Mouse (Mus musculus): Measurements from ENCODE around the gene Ube2o.

The Ube2o gene

DNA sequence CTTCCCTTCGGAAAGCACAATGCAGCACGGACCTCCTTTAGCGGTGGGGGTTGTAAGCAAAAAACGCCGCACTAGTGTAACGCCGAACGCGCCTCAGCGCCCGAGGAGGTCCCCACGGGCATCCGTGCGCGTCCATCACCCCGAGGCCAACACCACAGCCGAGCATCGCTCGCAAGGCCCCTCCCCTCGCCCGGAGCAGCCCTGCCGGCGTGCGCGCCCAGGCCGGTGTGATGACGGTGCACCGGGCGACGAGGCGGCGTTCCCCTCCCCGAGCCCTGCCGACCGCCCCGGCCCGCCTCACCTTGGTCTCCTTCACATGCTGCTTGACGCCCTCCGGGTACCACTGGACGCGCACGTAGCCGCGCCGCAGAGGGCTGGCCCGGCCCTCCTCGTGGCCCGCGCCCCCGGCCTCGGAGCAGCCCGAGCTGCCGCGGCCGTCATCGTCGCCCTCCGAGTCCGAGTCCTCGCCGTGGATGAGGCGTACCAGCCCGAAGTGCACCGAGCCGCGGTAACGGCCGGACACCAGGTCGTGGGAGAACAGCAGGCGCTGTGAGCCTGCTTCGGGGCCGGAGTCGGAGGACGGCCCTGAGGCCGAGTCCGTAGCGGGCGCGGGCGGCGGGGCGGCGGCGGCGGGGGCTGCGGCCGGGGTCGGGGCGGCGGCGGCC is 404 bp downstream of the Ube2o start:
- peak; percentile 68 for DNase-seq (ENCODE audit: extremely low spot score)

DNA sequence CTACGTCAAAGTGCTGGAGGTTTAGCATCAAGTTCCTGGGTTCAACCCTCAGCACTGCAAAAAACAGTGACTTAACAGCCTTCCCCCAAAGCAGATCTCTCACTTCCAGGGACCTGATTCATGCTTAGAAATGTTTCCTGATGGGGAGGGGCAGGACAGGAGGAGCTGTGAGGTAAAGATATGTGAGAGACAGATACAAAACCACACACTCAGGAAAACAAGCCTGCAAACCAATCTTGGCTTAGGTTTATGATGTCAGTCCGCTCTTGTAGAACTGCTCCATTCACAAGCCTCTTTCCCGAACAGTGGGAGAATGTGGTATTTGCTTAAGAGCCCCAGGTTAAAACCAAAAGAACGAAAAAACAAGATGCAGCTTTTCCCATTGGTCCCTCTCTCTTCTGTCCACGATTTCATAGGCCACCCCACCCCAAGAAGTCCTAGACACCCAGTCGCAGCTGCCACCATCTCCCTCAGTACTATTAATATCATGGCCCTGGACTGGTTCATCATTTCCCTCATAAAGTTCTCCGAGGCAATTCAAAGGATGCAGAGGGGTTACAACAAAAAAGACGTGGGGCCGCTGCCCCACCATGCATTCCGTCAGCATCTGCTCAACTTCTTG is 1.1 kb downstream of the Ube2o start:
- no peak for DNase-seq (ENCODE audit: extremely low spot score)

DNA sequence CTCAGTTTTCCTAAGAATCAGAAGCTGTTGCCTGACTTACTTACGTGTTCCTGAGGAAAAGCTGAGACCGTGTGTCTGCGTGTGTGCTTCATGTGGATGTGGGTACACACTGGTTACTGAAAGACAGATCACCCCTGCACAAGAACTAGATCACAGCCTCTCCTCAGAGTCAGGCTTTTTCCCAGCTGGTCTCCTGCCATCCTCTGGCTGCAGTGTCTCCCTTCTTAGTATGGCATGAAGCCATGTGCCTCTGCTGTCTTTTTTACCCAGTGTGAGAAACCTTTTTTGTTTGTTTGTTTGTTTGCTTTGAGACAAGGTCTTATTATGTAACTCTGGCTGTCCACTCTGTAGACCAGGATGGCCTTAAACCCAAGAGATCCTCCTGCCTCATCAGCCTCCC is 2.0 kb downstream of the Ube2o start:
- no peak for DNase-seq (ENCODE audit: extremely low spot score)

DNA sequence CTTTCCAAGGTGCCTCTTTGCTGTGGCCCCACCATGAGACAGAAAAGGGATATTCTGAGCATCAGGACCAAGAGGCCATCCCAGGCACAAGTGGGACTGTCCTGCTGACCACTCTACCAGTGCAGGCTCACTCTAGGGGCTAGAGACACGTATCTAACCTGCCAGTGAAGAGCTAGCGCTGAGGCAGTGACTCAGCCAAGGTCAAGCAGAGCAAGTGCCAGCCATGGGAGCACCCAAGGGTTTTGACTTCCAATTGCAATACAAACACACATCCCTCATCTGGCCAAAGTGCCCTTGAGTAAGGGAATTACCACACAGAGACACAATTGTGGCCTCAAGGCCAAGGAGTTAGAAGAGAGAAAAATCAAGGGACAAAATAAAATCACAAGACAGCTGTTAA is 5.9 kb downstream of the Ube2o start:
- DNase-seq (ENCODE audit: extremely low spot score): no peak

DNA sequence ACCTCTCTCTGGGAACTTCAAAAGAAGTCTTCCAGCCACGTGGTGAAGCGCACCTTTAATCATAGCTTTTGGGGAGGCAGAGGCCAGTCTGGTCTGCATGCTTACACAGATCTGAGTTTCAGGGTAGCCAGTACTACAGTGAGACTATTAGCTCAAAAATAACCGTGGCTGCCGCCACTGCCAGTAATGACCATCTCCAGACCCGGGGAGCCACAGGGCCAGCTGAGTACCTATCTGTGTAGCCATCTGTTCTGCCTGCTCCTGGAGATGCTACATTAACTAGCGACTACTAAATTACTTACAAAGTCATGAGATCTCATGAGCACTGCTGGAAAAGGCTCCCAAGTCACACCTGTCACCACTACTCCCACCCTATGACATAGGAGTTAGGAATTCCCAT is 6.3 kb downstream of the Ube2o start:
- DNase-seq (ENCODE audit: extremely low spot score): no peak

DNA sequence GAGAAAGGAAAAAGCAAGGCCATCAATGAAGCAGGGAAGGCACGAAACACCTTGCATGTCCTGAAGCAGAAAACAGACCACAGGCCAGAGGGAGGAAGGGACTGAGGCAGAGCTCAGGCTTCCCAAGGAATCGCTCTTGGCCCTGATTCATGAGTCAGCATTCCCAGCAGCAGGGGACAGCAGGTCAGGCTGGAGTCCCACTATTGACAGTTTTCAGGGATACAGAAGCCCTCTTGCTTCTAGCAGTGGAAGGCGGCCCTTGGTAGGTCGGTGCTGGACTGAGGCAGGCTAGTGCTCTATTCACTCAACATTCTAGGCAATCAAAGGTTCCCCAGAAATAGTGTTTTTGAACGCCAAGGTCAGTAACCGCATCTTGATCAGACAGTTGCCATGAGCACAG is 6.8 kb downstream of the Ube2o start:
- no peak for DNase-seq (ENCODE audit: extremely low spot score)

DNA sequence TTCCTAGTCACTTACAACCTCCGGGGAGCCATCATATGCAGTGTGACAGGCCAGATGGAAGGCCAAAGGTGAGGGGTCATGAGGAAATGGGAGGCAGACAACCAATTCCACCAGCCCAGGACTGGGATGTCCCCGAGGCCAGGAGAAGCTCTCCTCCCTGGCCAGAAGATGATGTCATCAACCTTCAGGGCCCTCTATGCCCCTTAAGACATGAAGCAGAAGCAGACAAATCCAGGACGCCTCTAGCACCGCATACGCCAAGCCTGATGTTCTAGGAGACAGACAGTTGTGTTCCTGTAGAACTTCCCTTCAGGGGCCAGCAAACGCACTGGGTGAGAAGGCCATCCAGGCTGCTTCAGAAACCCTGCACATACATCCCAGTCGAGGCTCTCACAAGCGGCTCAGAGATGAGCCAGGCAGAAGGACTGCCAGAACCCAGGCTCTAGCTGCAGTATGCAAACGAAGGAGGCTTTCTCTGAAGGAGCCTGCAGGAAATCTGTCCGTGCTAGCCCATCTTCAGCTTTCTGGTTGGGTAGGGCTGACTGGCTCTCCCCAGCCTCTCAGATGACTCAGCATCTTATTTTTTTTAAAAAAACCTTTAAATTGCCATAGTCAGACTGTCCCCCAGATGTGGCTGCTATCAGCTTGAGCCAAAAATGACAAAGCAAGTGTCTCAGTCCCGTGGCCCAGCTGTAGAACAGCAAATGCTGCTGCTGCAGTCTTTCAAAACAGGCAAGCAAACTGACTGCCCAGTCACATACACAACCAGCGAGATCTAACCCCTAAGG is 8.3 kb downstream of the Ube2o start:
- DNase-seq (ENCODE audit: extremely low spot score): no peak

DNA sequence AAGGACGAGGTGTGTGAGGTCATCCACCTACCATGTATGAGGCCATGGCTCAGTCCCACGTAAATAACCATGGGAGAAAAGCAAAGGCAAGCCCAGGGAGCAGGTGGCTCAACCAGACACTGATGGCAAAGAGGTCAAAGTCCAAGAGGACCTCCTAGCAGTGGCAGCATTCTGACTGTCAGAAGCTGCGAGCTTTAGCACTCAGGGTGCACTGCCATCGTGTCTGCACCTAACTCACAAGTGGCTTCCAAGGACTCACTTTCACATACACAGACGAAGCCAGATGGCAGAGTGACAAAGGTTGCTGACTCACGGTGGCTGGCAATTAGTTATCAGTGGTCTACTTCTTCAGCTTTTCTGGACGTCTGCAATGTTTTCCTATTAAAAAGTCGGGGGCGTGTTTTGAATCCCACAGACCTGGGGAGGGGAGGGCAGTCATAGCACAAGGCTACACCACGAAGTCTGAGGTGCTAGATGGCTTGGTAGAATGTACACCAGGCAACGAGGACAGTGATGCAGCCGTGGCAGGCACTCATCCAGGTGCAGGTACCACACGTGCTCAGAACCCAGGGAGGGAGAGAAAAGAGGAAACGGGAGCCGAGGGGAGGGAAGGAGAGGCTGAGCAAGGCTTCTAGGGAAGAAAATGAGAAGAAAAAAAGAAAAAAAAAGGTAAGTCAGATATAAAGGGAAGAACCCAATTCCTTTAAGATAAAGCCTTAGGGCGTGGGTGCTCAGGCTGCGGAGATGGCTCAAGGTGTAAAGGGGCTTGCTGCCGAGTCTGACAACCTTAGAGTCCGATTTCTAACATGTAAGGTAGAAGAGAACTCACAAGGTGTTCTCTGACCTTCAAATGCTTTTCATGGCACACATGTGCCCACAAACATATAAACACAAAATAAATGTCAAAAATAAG is 9.2 kb downstream of the Ube2o start:
- DNase-seq (ENCODE audit: extremely low spot score): no peak

DNA sequence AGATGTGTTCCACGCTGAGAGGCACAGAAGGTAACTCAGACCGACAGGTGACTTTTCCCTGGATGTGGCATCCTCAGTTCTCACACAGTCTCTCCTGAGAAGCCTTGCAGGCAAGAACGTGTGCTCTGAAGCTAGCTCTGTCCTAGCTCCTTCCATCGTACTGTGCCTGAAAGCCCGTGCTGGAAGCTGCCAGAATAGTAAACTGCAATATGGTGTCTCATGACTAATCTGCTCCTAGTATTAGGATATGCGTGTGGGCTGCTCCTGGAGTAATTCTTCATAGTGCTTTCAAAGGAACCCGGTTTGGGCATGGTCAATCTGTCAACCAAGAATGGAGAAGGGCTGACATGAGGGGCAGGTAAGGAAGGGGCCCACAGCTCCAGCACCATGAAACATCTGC is 10.4 kb downstream of the Ube2o start:
- DNase-seq (ENCODE audit: extremely low spot score): no peak

DNA sequence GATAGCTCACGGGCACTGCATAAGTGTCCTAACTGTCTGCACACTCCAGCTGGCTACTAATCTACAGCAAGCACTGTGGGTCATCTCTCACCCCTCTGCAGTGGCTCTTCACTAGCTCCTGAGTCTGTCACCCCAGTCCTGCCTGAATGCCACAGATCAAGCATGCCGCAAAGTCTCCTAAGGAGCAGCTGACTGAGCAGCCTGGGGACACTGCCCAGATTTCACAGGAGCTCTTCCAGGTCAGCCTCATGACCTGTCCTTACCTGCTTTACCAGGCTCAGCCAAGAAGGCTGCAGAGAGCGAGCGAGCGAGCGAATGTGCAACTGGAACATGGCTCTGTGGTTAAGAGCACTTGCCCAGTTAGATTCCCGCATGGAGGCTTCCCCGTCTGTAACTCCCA is 13.7 kb downstream of the Ube2o start:
- no peak for DNase-seq (ENCODE audit: extremely low spot score)

DNA sequence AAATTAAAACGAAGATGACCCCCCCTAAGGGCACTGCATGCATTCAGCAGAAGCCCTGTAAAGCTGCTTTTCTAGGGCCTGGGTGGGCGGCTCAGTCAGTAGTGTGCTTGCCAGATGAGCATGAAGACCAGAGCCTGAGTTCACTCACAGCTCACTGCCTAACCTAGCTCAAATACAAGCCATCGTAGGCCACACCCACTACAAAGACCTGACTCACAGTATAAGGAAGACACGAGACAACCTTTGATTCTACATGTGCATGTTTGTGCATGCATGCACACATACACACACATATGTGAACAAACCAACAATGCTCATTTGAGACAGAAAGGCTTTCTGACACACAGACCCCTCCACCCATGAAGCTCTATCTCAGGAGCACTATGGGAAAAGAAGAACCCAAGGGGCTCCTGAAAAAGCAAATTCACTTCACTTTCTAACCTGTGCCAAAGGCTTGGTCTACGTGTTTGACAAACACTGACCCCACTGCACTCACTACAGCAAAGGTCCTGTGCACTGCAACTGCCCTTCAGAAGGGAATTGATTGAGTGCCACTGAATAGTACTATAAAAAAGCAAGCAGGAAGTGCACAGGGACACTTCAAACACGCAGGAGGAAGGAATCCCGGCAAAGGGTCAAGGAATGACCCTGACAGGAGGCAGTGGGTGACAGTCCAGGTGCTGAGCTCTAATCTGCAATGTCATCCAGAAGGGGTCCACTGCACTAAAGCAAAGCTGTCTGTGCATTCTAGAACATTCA is 15.8 kb downstream of the Ube2o start:
- no peak for DNase-seq (ENCODE audit: extremely low spot score)

DNA sequence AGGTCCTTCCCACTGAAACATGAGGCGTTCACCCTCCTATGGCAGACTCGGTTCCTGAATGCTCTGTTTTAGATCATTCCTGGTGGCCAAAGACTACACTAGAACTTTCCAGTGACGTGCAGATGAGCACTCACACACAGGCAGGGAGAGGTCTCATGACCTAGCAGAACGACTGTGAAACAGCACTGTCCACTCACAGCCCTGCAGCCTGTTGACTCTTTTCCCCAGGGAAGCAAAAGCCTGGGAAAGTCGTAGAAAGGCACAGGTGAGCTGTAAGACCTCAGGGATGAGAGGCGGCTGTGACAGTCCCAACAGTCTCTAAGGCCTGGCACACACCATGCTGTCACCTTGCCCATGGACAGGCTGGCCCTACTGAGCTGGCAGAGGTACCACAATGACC is 24.9 kb downstream of the Ube2o start:
- no peak for DNase-seq (ENCODE audit: extremely low spot score)

DNA sequence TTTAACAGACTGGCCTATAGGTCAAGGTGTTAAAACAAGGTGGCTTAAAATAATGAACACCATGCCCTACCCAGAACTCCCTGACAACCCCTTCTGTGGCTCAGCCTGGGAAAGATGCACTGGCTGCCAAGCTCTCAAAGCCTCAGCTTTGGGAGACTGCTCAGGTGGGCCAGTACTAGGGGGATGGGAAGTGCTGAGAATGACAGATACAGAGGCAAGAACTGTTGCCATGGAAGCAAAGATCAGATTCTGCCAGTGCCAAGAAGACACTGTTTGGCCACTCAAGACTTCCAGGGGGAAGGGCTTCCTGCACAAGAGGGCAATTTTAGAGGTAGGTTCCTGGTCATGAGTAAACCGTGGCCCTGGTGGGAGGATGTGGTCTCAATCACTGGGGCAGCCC is 25.7 kb downstream of the Ube2o start:
- no peak for DNase-seq (ENCODE audit: extremely low spot score)

DNA sequence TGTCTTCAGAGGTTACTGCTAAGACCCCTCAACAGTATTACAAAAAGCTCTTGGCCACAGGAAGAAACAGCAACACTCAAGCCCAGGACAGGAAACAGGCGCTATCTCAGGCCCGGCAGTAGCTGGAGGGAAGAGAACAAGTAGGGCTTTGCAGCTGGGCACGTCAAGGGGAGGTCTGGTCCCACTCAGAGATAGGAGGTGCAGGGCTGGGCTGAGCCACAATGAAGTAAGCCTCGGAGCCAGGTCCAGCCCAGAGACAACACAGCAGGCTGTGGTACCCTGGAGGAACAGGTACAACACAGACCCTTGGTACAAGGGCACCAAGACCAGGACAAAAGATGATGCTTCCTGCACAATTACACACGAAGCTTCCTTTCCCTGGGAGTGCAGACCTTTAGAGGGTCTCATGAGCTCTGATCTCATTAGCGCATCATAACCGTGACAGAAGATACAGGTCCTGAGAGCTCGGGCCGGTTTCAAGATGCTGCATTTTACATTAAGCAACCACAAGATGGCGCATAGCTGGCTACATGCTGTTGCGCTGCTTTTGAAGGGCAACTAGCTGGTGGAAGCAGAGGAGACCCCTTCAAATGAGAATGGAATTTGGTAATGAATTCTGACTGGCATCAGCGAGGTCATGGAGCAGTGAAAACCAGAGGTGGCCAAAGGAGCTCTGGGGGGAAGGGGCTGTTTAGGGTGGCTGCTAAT is 26.9 kb downstream of the Ube2o start:
- peak; percentile 42 for DNase-seq (ENCODE audit: extremely low spot score)

DNA sequence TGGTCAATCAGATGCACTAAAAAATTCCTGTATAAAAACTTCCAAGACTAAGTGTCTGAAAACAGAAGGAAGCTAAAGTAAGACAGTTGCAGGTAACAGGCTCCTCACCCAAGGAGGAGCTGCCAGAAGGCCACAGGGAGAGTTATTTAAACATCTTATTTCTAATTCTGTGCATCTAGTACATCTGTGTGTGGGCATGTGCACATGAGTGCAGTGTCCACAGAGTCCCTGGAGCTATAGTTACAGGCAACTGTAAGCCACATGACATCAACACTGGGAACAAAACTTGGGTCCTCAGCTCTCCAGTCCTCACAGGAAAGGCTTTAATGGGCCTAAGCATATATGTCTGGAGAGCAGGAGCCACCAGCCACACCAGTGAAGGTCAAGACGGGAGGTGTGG is 29.1 kb downstream of the Ube2o start:
- DNase-seq (ENCODE audit: extremely low spot score): no peak

DNA sequence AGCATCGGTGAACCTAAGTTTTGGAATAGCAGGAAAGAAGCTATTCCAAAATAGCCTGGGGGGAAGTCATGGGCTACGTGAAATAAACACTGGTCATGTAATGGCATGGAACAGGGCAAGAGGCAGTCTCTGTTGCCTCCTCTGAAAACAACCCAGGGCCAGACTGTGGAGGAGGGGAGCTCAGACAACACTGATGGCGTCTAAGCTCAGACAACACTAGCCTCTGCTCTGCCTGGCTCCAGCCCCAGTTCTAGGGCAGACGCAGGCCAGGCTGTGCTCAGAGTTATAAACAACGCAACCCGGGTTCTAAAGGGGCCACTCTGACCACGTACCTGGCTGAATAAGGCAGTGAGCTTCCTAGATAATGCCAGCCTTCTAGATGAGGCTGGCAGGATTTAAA is 30.5 kb downstream of the Ube2o start:
- DNase-seq (ENCODE audit: extremely low spot score): no peak

DNA sequence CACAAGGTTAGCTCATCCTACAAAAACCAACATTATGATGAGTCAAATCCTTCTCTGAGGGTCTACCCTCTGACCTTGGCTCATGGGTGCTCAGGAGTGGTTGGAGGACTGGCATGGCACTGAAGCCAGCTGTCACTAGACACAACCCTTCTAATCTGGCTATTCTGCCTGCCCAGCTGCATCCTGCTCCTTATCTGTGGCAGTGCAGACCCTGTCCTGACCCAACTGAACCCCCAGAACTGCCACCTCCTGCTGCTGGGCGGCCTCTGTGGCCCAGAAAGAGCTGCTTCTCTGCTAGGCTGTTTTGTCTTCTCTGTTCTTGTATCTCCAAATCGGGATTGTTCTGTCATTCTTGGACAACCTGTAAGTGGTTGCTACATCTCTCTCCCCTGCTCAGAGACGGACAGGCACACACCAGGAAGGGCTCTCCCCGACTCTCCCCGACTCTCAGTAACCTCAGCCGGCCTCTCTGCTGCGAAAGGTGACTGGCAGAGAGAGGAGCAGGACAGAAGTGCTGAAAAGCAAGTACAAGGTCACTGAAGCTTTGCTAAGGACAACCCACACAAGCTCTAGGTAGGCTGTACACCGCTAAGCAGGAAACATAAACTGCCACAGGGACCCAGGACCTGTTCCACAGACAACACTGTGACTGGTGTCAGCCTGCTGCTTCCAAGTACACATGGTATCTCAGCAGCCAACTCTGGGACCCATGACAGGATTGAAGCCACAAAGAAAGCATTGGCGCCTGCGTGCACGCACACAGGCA is 31.8 kb downstream of the Ube2o start:
- no peak for DNase-seq (ENCODE audit: extremely low spot score)

DNA sequence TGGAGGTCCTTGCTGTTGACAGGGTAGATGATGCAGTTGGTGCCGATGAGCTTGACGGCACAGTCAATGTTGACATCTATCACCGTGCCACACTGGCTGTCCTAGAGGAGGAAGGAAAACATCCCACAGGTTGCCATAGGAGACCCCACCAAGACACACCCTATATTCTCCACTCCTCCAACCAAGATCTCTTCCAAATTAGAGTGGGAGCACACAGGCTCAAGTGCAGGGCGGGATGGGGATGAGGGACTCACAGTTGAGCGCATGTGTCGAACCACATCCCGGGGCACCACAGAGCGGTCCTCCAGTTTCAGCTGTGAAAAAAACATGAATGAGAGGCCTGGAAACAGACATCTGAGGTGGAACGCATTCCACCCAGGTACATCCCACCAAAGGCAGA is 32.5 kb downstream of the Ube2o start:
- no peak for DNase-seq (ENCODE audit: extremely low spot score)

DNA sequence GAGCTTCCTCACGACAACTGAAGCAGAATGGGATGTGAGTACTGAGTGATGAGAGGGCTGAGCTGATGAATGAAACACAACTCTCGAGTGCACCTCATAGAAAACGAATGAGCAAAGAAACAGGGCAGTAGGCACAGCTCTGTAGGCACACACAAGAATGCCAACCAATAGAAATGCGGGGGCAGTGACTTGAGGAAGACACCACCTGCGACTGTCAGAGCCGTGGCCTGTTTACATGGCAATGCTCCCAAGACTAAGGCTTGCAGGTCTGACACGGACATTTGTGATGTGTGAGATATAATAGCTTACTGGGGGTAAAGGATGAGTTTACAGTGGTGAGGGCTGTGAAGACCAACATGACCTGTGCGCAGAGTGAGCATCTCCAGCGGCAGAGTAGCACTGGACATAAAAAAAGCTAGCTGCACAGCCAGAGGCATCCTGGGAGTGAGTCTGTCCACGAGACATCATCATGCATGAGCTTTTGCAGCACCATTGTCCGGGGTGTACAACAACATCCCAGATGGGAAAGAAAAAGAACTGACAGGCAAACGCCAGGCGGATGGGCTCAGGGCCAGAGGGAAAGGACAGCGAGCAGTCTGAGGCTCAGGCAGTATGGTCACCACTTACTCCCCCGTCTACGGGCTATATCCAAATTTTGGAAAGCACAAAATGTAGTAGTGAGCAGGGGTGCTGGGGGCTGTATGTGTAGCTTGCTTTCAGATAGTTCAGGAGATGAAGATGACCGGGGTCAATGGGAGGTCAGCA is 33.8 kb downstream of the Ube2o start:
- no peak for DNase-seq (ENCODE audit: extremely low spot score)
